Mouse (Mus musculus) c-Kit-positive CD71-positive TER-119-negative erythroid progenitor cells, embryonic 14.5 days (primary cell): ENCODE results near the gene Nsdhl.

Experiments used
- DNase-seq: peaks from one replicate; pipeline ENCODE4 v3.0.0-alpha.2; 2013; ENCODE audit warnings: low read depth

The Nsdhl gene

GRCm38 (mm10) chrX:72917884-72918681, at the start of gene Nsdhl, which contains the start of gene Cetn2:
TSS of gene Nsdhl (plus strand) at chrX:72918557.
TSS of gene Cetn2 (minus strand) at chrX:72918411.
- peak; percentile 81 for DNase-seq

GRCm38 (mm10) chrX:72895388-72896054, 22.8 kb upstream of the Nsdhl start:
- DNase-seq: no peak

GRCm38 (mm10) chrX:72896055-72896437, 22.3 kb upstream of the Nsdhl start:
- DNase-seq: no peak

GRCm38 (mm10) chrX:72902530-72902929, 15.8 kb upstream of the Nsdhl start:
- no peak for DNase-seq

- DNase-seq: no peak
These were observed 10.5 kb upstream of the Nsdhl start for GRCm38 (mm10) chrX:72907619-72908403.

- DNase-seq: no peak
These were observed 10.0 kb upstream of the Nsdhl start for GRCm38 (mm10) chrX:72908404-72908741.

GRCm38 (mm10) chrX:72911611-72912010, 6.7 kb upstream of the Nsdhl start:
- DNase-seq: no peak

GRCm38 (mm10) chrX:72918682-72919059, 314 bp downstream of the Nsdhl start:
- DNase-seq: no peak

GRCm38 (mm10) chrX:72921391-72921790, 3.0 kb downstream of the Nsdhl start:
- no peak for DNase-seq

- no peak for DNase-seq
These were observed 35.1 kb downstream of the Nsdhl start for GRCm38 (mm10) chrX:72953464-72953863.

- DNase-seq: no peak
These were observed 38.1 kb downstream of the Nsdhl start for GRCm38 (mm10) chrX:72956486-72956885.

GRCm38 (mm10) chrX:72960431-72960830, 42.1 kb downstream of the Nsdhl start:
- no peak for DNase-seq

GRCm38 (mm10) chrX:72961511-72961910, 43.2 kb downstream of the Nsdhl start:
- DNase-seq: no peak

- DNase-seq: no peak
These were observed 44.4 kb downstream of the Nsdhl start for GRCm38 (mm10) chrX:72962743-72963142.

GRCm38 (mm10) chrX:72982831-72983230, 64.5 kb downstream of the Nsdhl start:
- DNase-seq: no peak

- no peak for DNase-seq
These were observed 67.2 kb downstream of the Nsdhl start for GRCm38 (mm10) chrX:72985607-72986006.

GRCm38 (mm10) chrX:72986841-72987519, 68.6 kb downstream of the Nsdhl start, which contains the start of gene Zfp185:
TSS of gene Zfp185 (plus strand) at chrX:72987339.
- no peak for DNase-seq

- no peak for DNase-seq
These were observed 69.2 kb downstream of the Nsdhl start for GRCm38 (mm10) chrX:72987520-72987905.

- no peak for DNase-seq
These were observed 70.1 kb downstream of the Nsdhl start for GRCm38 (mm10) chrX:72988431-72988830.

- DNase-seq: no peak
These were observed 72.2 kb downstream of the Nsdhl start for GRCm38 (mm10) chrX:72990581-72990980.

GRCm38 (mm10) chrX:72992291-72992919, 74.0 kb downstream of the Nsdhl start:
- no peak for DNase-seq

- DNase-seq: no peak
These were observed 77.2 kb downstream of the Nsdhl start for GRCm38 (mm10) chrX:72995542-72995941.
